Mouse (Mus musculus): Measurements from ENCODE around the gene Olfr1261. TPM values are rescaled to one million over a fixed set of nuclear protein-coding genes. Genes with fewer than 3 reads are reported as not detected.

The Olfr1261 gene
- total RNA-seq (2021) = not detected
- long read RNA-seq, experiment 1 = 0 reads
- long read RNA-seq, experiment 2 = 0 reads

GRCm38 (mm10) chr2:89990921-89991320 lies at the start of gene Olfr1261:
Olfr1261 (plus strand) TSS chr2:89991221.
- DNase-seq (ENCODE audit: low spot score in 2 of 2) = no peak

GRCm38 (mm10) chr2:89948564-89948963 lies 42.5 kb upstream of the Olfr1261 start, which contains the start of gene Olfr1259:
Olfr1259 (minus strand) TSS chr2:89948664.
- DNase-seq (ENCODE audit: low spot score in 2 of 2) = no peak

- DNase-seq (ENCODE audit: low spot score in 2 of 2) = no peak
These were observed 16.8 kb upstream of the Olfr1261 start, which contains the start of gene Olfr1260 for GRCm38 (mm10) chr2:89974184-89974583. Olfr1260 (plus strand) TSS chr2:89974340.

GRCm38 (mm10) chr2:89977709-89978108 lies 13.3 kb upstream of the Olfr1261 start:
- DNase-seq (ENCODE audit: low spot score in 2 of 2) = no peak

GRCm38 (mm10) chr2:89999845-90000244 lies 8.8 kb downstream of the Olfr1261 start, which contains the start of gene Olfr1262:
Olfr1262 (plus strand) TSS chr2:90000145.
- DNase-seq (ENCODE audit: low spot score in 2 of 2) = no peak

GRCm38 (mm10) chr2:90011831-90012230 lies 20.8 kb downstream of the Olfr1261 start, which contains the start of gene Olfr1263:
Olfr1263 (plus strand) TSS chr2:90012131.
- DNase-seq (ENCODE audit: low spot score in 2 of 2) = no peak

GRCm38 (mm10) chr2:90025477-90025876 lies 34.5 kb downstream of the Olfr1261 start, which contains the start of gene Olfr1264:
Olfr1264 (minus strand) TSS chr2:90025577.
- no peak for DNase-seq (ENCODE audit: low spot score in 2 of 2)

- DNase-seq (ENCODE audit: low spot score in 2 of 2) = no peak
These were observed 44.0 kb downstream of the Olfr1261 start, which contains the start of gene Olfr1265 for GRCm38 (mm10) chr2:90035037-90035436. Olfr1265 (plus strand) TSS chr2:90035337.

Other genes starting within 250 kb of the Olfr1261 start
- gene Olfr1253, start 234.1 kb upstream of the Olfr1261 start, total RNA-seq (2021) = not detected
- gene Olfr1254, start 197.6 kb upstream of the Olfr1261 start, total RNA-seq (2021) = not detected
- not detected for gene Olfr1255, start 179.2 kb upstream of the Olfr1261 start, total RNA-seq (2021)
- gene Olfr1256, start 149.7 kb upstream of the Olfr1261 start, total RNA-seq (2021) = not detected
- gene Olfr48, start 143.0 kb upstream of the Olfr1261 start, total RNA-seq (2021) = not detected
- gene Olfr1257, start 112.8 kb upstream of the Olfr1261 start, total RNA-seq (2021) = not detected
- not detected for gene Olfr1258, start 63.9 kb upstream of the Olfr1261 start, total RNA-seq (2021)
- gene Olfr1259, start 42.6 kb upstream of the Olfr1261 start, total RNA-seq (2021) = not detected
- gene Olfr1260, start 16.9 kb upstream of the Olfr1261 start, total RNA-seq (2021) = not detected
- gene Olfr1262, start 8.9 kb downstream of the Olfr1261 start, total RNA-seq (2021) = not detected
- not detected for gene Olfr1263, start 20.9 kb downstream of the Olfr1261 start, total RNA-seq (2021)
- gene Olfr1264, start 34.4 kb downstream of the Olfr1261 start, total RNA-seq (2021) = not detected
- not detected for gene Olfr1265, start 44.1 kb downstream of the Olfr1261 start, total RNA-seq (2021)
- gene Olfr140, start 72.4 kb downstream of the Olfr1261 start, total RNA-seq (2021) = not detected
- gene Olfr1269, start 130.2 kb downstream of the Olfr1261 start, total RNA-seq (2021) = not detected
- not detected for gene Olfr32, start 151.1 kb downstream of the Olfr1261 start, total RNA-seq (2021)
- gene Olfr1270, start 161.9 kb downstream of the Olfr1261 start, total RNA-seq (2021) = not detected
- gene Olfr1506, start 233.3 kb downstream of the Olfr1261 start, total RNA-seq (2021) = under 1 TPM in 1 of 2 experiments, not detected in 1; 0.13 TPM

Measured in gastrocnemius, postnatal 4 days (tissue).